Mouse (Mus musculus) thymus, postnatal 10 days (tissue): ENCODE data around the gene Necap1.

ENCODE experiments used
- DNase-seq, 2 experiments: peaks; one replicate each; pipeline ENCODE4 v3.0.0; 2021; ENCODE audit warnings: low spot score in 2 of 2

Gene Necap1

DNA sequence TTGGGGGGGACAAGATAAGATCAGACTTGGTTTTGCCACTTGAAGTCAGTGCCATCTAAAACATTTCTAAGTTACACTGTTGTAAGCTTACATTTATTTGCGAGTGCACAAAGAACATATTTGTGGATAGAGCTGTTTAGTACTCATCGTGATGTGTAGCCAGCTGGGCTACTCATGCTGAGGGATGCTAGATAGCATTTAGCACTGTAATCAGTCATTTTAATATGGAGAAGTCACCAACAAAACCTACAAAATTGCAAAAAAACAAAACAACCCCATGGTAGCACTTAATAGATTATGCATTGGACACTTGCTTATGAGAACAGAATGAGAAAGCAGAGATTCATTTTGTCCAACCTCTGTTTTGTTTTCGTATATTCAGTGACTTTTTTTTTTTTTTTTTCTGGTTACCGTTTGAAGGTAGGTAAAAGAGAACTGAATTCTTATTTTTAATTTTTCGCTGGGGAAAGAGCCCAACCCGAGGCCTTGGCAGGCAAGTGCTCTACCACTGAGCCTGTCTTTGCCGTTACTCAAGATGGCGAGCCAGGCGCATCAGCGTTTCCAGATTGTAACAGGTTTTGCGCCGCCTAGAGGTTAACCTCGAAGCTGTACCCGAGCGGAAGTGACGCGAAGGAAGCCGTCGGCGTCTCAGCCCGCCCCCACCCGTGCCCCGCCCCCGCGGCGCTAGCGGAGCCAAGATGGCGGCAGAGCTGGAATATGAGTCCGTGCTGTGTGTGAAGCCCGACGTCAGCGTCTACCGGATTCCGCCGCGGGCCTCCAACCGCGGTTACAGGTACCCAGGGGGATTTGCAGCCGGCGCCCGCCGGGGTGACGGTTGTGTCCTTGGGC, at the start of gene Necap1:
Necap1 (plus strand) TSS at position 604 of the 849 bp plus-strand sequence.
- DNase-seq: peak; percentile 92 to 97

DNA sequence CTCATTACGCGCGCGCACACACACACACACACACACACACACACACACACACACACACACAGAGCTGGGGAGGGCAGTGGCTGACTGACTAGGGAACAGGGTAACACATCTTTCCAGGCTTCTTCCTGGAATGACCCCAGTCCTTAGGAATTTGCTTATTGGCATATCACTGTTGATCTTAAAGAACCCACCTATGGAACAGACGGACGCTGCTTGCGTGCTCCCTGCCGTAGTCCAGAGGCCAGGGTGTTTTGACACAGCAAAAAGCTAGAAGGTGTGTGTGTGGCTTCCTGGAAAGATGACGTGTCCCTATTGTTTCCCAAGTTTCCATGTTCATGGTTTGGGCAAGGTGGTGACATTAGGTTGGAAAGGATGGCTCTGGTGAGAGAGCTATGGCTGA, 49.1 kb upstream of the Necap1 start:
- no peak for DNase-seq

- peak; percentile 21 to 36 for DNase-seq
Observed at GRCm38 (mm10) chr6:122825923-122826742, 48.1 kb upstream of the Necap1 start.

DNA sequence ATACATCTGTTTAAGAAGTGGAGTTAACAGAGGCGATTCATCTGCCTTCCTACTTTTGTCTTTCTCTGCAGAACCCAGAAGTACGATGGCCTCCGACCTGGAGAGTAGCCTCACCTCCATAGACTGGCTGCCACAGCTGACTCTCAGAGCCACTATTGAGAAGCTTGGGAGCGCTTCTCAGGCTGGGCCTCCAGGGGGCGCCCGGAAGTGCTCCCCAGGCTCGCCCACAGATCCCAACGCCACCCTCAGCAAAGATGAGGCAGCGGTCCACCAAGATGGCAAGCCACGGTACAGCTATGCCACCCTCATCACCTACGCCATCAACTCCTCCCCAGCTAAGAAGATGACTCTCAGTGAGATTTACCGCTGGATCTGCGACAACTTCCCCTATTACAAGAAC, 46.2 kb upstream of the Necap1 start:
- peak; percentile 22 to 47 for DNase-seq

DNA sequence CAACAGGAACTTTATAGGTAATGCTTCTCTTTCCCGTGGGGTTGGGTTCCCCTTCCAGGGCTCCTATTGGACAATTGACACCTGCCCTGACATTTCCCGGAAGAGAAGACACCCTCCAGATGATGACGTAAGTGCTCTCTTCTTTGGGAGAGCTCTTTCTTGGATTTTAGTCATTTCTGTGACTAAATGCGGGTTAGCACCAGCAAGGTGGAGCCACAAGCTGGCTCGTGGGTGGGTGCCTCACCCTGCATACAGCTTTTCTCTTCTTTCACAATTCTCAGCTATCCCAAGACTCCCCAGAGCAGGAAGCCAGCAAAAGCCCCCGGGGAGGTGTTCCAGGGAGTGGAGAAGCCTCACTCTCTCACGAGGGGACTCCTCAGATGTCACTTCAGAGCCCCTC, 41.4 kb upstream of the Necap1 start:
- no peak for DNase-seq

DNA sequence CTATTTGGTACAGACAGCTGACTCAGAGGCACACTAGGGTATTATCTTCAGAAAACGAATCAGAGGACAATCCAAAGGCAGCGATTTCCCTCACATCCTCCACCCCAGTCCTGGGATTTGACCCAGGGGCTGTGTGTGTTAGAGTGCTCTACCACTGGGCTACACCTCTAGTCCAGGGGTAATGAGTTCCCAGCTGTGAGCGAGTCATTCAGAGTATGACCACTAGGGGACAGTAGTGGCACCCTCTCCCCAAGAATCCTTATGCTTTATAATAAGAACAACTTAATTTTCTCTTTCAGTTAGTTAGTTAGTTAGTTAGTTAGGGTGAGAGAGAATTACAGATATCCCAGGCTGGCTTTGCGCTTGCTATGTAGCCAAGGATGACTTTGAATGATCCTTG, 39.9 kb upstream of the Necap1 start:
- peak in 1 of 2 experiments; percentile 62 for DNase-seq

DNA sequence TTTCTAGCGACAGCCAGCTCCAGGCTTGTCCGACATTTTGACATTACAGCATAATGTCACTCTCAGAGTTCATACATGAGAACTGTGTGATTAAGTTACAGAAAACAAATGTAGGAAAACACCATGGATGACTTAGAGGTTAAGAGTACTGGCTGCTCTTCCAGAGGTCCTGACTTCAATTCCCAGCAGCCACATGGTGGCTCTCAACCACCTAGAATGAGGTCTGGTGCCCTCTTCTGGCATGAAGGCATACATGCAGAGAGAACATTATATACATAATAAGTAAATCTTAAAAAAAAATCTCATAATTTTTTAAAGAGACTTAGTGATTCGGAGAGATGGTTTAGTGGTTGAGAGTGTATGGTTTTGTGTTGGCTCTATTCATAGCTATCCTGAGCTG, 37.3 kb upstream of the Necap1 start:
- DNase-seq: no peak

DNA sequence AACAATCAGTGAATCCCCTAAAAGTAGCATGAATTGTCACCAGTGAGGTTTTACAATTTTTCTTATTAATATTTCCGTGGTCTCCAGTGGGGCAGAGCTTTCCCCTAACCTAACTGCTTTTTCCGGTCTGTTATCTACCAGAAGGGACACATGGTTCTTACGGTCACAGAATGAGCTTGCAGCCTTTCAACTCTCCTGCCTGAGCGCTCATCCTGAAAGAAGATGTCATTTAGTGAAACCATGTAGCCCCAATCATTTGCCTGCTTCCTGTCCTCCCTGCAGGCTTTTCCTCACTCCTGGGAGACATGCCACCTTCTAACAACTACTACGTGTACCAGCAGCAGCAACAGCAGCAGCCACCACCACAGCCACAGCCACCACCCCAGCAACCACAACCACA, 36.7 kb upstream of the Necap1 start:
- DNase-seq: no peak

GRCm38 (mm10) chr6:122843759-122844158, 30.5 kb upstream of the Necap1 start:
- no peak for DNase-seq

DNA sequence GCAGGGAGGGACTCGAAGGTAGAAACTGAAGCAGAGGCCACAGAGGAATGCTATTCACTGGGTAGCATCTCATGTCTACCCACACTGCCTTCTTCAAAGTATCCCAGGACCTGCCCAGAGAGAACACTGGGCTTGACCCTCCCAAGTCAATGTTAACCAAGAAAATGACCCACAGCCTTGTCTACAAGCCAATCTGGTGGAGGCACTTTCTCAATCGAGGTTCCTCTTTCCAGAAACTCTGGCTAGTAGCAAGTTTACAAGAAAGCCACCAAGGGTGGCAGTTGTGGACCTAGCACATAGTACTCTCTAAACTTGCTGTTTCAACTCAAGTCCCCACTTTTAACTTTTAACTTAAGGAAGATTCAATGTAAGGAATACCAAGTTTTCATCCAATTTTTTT, 21.6 kb upstream of the Necap1 start:
- DNase-seq: no peak

GRCm38 (mm10) chr6:122854552-122854951, 19.7 kb upstream of the Necap1 start:
- DNase-seq: no peak

DNA sequence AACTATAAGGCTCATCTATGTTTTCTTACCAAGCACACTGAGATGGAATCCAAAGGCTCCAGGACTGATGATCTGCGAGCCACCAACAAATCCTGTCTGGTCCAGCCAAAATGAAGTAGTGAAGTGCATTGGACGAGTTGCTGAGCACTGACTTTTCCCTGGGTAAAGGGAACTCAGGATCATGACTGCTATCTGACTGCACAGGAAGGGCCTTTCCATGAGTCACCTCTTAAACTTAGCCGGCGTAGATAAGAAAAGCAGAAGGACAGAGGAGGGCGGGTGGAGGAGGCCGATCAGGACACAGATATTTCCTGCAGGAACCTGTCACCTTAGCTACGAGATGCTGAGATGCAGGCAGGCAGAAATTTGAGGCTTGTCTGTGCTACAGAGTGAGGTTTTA, 18.3 kb upstream of the Necap1 start, which contains the start of gene C3ar1:
C3ar1 (minus strand) TSS at position 207 of the 400 bp plus-strand sequence.
- DNase-seq: no peak

- DNase-seq: no peak
Observed at GRCm38 (mm10) chr6:122862434-122862833, 11.8 kb upstream of the Necap1 start.

- DNase-seq: no peak
Observed at GRCm38 (mm10) chr6:122862871-122863270, 11.4 kb upstream of the Necap1 start.

DNA sequence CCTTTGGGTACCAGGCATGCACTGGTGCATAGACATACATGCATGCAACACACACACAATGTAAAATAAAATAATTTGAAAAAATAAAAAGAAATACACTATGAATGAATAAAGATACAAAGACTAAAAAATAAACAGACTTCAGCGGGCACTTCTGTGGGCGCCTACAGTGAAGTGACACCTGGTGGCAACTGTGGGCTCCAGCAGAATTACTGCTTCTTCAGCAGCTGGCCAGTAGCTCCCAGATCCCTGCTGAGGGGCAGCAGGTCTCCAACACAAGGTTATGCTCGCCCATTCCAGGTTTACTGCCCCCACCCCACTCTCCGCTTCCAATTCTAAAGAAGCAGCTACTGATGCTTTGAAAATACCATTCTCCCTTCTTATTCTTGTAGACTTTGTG, 6.4 kb upstream of the Necap1 start:
- no peak for DNase-seq

- DNase-seq: no peak
Observed at GRCm38 (mm10) chr6:122869846-122870245, 4.4 kb upstream of the Necap1 start.

DNA sequence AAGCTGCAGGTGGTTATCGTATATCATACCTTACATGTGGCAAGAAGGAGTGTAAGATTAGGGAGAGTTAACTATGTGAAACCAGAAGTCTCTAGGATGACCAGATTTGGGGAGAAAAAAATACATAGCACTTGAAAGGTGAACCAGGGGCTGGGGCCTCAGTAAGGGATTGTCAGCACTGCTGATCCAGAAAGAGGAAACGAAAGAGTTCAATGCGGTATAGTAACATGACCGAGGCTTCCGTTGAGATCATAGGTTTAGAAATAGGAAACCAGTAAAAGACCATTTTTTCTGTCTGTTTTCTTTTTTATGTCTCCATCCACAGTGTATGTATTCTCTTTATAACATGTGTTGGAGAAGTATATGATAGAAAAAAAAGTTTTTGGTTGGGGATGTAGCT, 1.5 kb upstream of the Necap1 start:
- DNase-seq: no peak

DNA sequence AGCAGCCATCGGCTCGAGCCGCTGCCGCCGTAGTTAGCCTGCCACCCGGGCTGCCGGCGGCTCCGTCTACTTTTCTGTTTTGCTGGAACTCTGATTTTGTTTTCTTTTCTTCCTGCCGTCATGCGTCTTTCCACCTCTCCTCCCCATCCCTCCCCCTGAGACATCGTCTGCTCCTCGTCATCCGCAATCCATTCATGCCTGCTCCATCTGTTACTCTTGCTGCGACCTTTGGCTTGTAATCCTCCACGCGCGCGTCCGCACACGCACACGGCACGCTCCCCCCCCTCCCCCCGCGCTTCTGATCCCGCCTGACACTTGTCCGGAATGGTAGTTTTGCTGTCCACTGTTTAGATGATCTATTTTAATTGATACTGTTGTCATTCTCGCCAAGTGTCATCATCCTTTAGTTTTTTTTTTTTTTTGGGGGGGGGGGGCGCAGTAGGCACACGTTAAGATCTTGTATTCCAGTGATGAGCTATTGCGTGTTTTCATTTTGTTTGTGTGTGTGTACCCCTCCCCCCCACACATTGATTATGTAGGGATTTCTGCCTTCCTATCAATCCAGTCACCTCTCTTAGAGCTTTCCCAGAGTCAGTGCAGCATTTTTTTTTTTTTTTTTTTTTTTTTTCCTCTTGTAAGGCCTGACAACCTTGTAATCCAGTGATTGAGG, 581 bp downstream of the Necap1 start:
- no peak for DNase-seq

GRCm38 (mm10) chr6:122879141-122879735, 5.0 kb downstream of the Necap1 start:
- no peak for DNase-seq

GRCm38 (mm10) chr6:122879781-122880505, 5.7 kb downstream of the Necap1 start:
- no peak for DNase-seq

DNA sequence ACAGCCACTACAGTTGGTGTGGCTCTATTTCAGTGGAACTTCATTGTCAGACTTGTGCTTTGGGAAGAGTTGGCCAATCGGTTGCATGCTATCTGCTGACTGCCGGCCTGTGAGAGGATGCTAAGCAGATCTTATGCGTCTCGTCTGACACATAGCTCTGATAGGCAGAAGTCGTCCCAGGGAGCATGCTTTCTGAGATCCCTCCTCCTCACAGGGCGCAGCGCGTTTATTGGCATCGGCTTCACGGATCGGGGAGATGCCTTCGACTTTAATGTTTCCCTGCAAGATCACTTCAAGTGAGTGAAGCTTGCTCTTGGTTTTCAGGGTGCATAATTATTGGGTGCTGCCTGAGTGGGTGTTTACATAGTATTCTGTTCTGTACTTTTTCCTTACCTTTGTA, 7.0 kb downstream of the Necap1 start:
- DNase-seq: no peak
